Mouse (Mus musculus) neural tube, embryonic 14.5 days (tissue): ENCODE results near the gene Ctnnbl1. TPM values are rescaled to one million over a fixed set of nuclear protein-coding genes. Genes with fewer than 3 reads are reported as not detected.
A peak's percentile ranks its signal among the peaks of the same experiment; 100 is the strongest.

ENCODE experiments used
- ATAC-seq: fragments of 200-750 bp; cut with Nextera tagmentation; 2 replicates; pipeline ENCODE4 v1.8.0; 2017; ENCODE audit warnings: low read depth, mild to moderate bottlenecking, moderate TSS enrichment, moderate library complexity
- H3K27ac ChIP-seq: fragments of 300-500 bp; sonication (generic); 2 replicates; pipeline ENCODE4 v1.5.1; 2014; ENCODE audit warnings: low read depth, mild to moderate bottlenecking, control low read depth, low read length, moderate library complexity, mixed read lengths
- H3K27me3 ChIP-seq: fragments of 300-500 bp; sonication (generic); 2 replicates; pipeline ENCODE4 v1.6.1; 2014; ENCODE audit warnings: low read length; ENCODE audit not compliant: control insufficient read depth, insufficient read depth
- H3K36me3 ChIP-seq: fragments of 300-500 bp; sonication (generic); 2 replicates; pipeline ENCODE4 v1.6.1; 2014; ENCODE audit warnings: low read length, mixed read lengths; ENCODE audit not compliant: control insufficient read depth, insufficient read depth
- H3K4me1 ChIP-seq: fragments of 300-500 bp; sonication (generic); 2 replicates; pipeline ENCODE4 v1.6.1; 2014; ENCODE audit warnings: low read length; ENCODE audit not compliant: control insufficient read depth, insufficient read depth
- H3K4me2 ChIP-seq: fragments of 300-500 bp; sonication (generic); 2 replicates; pipeline ENCODE4 v1.6.1; 2014; ENCODE audit warnings: mild to moderate bottlenecking, low read depth, low read length, control low read depth
- H3K4me3 ChIP-seq: fragments of 300-500 bp; sonication (generic); 2 replicates; pipeline ENCODE4 v1.5.1; 2014; ENCODE audit warnings: low read depth, low read length, control low read depth, mixed read lengths
- H3K9ac ChIP-seq: fragments of 300-500 bp; sonication (generic); replicated peaks from 2 replicates; pipeline ENCODE4 v1.6.1; 2014; ENCODE audit warnings: low read depth, mild to moderate bottlenecking, control low read depth, low read length, mixed read lengths
- H3K9me3 ChIP-seq: fragments of 300-500 bp; sonication (generic); 2 replicates; pipeline ENCODE4 v1.6.1; 2016; ENCODE audit warnings: low read length; ENCODE audit not compliant: control insufficient read depth
- WGBS: fragments of 180-500 bp; shearing (Covaris S2); extraction: QIAGEN DNeasy Blood & Tissue Kit; methylation state at CpG from one replicate; pipeline ENCODE4 v1.1.7; 2014; 5-methylcytosine and 5-hydroxymethylcytosine counted together
- polyA plus RNA-seq: library from polyadenylated mRNA; unstranded; fragments of >200 nt; fragmentation: Nextera tagmentation; extraction: Ambion mirVana; gene quantifications from 2 replicates; pipeline ENCODE4 v1.2.1, GENCODE M21; 2014

The Ctnnbl1 gene
- polyA plus RNA-seq, 1 experiment from 2014 or later: 59.4 TPM

GRCm38 (mm10) chr2:157799533-157799932 lies 62.3 kb downstream of the Ctnnbl1 start:
- 94% methylated on average over 9 of the region's 9 CpGs for WGBS
- Histone ChIP-seq H3K27me3 (no peaks in the 10 kb centered on the region), H3K9me3 (no peaks in the 10 kb centered on the region), H3K9ac (no peak overlapping the region), H3K4me1 (peaks cover 29% of the 10 kb centered on the region), H3K36me3 (no peaks in the 10 kb centered on the region), H3K27ac (no peak overlapping the region), H3K4me2 (no peak overlapping the region), H3K4me3 (no peak overlapping the region)
- no peak for ATAC-seq

DNA sequence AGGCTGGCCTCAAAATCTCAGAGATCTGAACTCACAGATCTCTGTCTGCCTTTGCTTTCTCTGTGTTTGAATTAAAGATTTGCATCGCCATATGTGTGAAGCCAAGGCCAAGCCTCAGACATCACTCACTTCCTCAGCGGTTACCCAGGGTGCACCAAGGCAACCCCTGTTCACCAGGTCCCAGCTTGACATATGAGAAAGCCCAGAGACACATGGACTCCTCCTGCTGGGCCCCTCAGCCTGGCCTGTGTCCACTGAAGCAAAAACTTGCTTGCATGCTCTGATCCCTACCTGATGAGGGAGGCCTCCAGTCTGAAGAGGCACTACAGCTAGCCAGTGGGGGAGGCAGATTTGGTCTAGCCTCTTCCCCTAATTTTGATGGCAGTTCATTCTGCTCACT lies 63.1 kb downstream of the Ctnnbl1 start:
- Histone ChIP-seq H3K4me2 (no peak overlapping the region), H3K36me3 (no peaks in the 10 kb centered on the region), H3K27me3 (no peaks in the 10 kb centered on the region), H3K27ac (peak overlapping the region; percentile 95), H3K4me1 (peaks cover 35% of the 10 kb centered on the region), H3K9me3 (no peaks in the 10 kb centered on the region), H3K9ac (no peak overlapping the region), H3K4me3 (no peak overlapping the region)
- ATAC-seq: no peak
- WGBS: 93% methylated on average over 2 of the region's 2 CpGs

DNA sequence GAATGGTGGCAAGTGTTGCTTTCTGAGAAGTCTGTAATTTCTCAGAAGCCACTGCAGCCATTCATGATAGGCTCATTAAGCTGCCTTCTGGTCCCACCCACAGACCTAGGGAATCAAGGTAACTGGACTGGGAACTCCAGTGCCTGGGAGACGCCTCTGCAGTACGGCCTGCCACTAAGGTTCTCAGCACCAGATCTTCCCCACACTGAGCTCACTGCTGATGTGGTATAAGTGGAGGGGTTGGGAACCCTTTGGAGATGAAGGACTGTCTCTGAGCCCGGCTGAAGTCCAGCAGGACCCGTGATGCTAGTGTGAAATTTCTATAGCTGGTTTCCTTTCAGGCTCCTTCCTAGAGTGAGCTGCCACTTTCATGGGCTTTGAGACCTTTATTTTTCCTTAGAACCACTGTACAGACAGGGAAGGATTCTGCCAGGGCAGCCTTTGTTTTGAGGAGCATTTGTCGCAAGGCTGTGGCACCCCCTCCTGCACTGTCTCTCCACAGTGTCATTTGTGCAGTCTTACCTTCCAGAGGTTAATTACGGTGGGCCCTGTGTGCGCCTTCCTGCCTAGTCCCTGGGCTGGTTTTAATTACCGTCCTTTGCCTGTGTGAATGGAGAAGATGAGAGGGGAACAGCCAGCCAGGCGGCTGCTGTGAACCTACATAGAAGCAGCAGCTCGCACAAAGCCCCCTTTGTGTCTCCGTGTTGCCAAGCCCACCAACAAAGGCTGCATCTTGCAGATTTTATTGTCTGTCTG lies 63.7 kb downstream of the Ctnnbl1 start:
- no peaks in the 10 kb centered on the region for H3K9me3 ChIP-seq
- H3K27me3 ChIP-seq: no peaks in the 10 kb centered on the region
- peaks cover 35% of the 10 kb centered on the region for H3K4me1 ChIP-seq
- 9% methylated on average over 11 of the region's 11 CpGs for WGBS
- peak overlapping the region; percentile 95 for H3K27ac ChIP-seq
- H3K9ac ChIP-seq: peak overlapping the region; percentile 53
- H3K4me2 ChIP-seq: peak overlapping the region; percentile 16; the same call in 1 of the 2 replicates
- H3K36me3 ChIP-seq: no peaks in the 10 kb centered on the region
- no peak overlapping the region for H3K4me3 ChIP-seq
- ATAC-seq: peak; percentile 80

DNA sequence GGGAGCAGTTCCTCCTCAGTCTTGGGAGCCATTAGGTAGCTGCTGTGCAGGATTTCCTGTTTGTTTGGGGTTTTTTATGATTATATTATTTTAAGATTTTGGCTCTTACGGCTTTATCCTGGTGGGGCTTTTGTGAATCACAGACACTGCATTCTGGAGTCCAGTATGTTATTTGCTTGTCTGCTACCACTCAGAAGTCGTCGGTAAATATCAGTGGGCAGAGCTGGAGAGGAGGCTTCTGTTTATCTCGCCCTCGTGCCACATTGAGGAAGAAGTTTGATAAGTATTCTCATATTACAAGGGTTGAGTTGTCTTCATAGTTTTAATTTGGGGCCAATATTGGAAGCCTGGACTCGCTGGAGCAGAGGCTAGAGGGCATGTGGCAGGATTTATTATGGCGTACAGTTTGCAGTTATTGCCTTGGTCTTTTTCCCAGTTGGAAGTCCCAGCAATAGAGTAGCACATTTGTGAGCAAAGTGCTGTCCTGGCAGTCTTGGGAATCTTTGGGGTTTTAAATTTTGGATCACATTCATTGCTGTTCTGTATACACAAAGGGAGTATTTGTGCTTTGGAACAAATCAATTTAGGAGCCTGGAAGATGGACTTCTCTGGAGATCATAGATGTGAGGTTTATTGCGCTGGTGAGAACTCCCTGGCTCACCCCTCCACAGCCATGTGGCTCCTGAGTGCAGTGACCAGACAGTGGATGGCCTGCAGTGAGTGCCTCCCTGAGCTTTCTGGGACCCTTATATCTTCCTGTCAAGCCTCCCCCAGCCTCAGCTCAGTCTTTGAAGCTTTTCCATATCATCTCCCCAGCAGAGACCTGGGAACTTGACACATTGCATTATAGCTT lies 64.5 kb downstream of the Ctnnbl1 start:
- H3K4me1 ChIP-seq: peaks cover 35% of the 10 kb centered on the region

DNA sequence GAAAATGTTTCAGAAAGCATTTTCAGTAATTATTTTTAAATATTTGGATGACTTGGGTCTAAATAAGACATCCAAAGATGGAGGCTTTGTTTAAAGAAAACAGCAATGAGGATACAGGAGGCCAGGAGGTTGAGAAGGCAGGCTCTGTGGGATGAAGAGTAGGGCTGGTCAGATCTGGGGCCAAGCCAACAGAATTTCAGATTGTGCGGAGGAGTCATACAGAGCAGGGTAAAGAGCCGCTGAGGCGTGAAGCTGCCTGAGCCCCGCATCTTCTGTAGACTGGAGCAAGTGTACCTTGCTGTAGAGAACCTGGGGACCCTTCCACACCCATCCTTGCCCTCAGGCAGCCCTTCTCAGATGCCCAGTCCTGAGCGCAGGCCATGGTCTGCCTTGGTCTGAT lies 65.5 kb downstream of the Ctnnbl1 start:
- Histone ChIP-seq H3K9ac (no peak overlapping the region), H3K36me3 (no peaks in the 10 kb centered on the region), H3K9me3 (no peaks in the 10 kb centered on the region), H3K27ac (peak overlapping the region; percentile 95), H3K4me2 (no peak overlapping the region), H3K27me3 (no peaks in the 10 kb centered on the region), H3K4me1 (peaks cover 41% of the 10 kb centered on the region), H3K4me3 (no peak overlapping the region)
- ATAC-seq: no peak
- WGBS: 84% methylated on average over 5 of the region's 5 CpGs

More for the DNA sequence above, 64.5 kb downstream of the Ctnnbl1 start:
- ATAC-seq: peak; percentile 41
- H3K27ac ChIP-seq: peak overlapping the region; percentile 95
- peak overlapping the region; percentile 19; the same call in 1 of the 2 replicates for H3K4me2 ChIP-seq
- 6% methylated on average over 8 of the region's 8 CpGs for WGBS
- H3K4me3 ChIP-seq: no peak overlapping the region
- H3K9me3 ChIP-seq: no peaks in the 10 kb centered on the region
- peak overlapping the region; percentile 53 for H3K9ac ChIP-seq
- H3K27me3 ChIP-seq: no peaks in the 10 kb centered on the region
- H3K36me3 ChIP-seq: no peaks in the 10 kb centered on the region

- no peak overlapping the region for H3K9ac ChIP-seq
- no peak overlapping the region for H3K27ac ChIP-seq
- no peak overlapping the region for H3K4me2 ChIP-seq
- H3K36me3 ChIP-seq: no peaks in the 10 kb centered on the region
- no peaks in the 10 kb centered on the region for H3K9me3 ChIP-seq
- H3K4me3 ChIP-seq: no peak overlapping the region
- 68% methylated on average over 3 of the region's 3 CpGs for WGBS
- no peaks in the 10 kb centered on the region for H3K27me3 ChIP-seq
- ATAC-seq: no peak
- peaks cover 48% of the 10 kb centered on the region for H3K4me1 ChIP-seq
Measured at GRCm38 (mm10) chr2:157804388-157804787, 67.2 kb downstream of the Ctnnbl1 start.

DNA sequence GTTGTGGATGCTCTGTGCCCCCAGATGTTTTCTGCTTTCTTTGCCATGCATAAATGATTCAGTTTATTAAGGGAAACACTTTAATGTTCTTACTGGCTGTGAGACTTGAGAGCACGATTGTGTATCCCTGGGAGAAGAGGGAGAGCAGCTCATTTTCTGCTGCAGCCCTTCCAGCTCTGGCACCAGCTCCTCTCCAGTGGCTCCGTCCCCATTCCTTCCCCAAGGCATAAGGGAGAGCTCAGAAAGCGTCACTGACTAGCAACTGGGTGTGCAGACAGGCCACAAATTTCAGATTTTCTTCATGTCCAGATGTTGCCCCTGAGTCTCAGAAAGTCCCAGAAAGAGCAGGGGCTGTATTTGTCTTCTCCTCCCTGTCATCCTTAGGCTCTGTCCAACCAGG lies 67.9 kb downstream of the Ctnnbl1 start:
- Histone ChIP-seq H3K4me3 (no peak overlapping the region), H3K9me3 (no peaks in the 10 kb centered on the region), H3K27ac (0 out of 2 replicates have a peak overlapping the region, but pooled peaks have one; percentile 17), H3K4me1 (peaks cover 48% of the 10 kb centered on the region), H3K4me2 (no peak overlapping the region), H3K9ac (no peak overlapping the region), H3K27me3 (no peaks in the 10 kb centered on the region), H3K36me3 (no peaks in the 10 kb centered on the region)
- 47% methylated on average over 3 of the region's 3 CpGs for WGBS
- no peak for ATAC-seq

GRCm38 (mm10) chr2:157807076-157807475 lies 69.9 kb downstream of the Ctnnbl1 start:
- no peaks in the 10 kb centered on the region for H3K36me3 ChIP-seq
- H3K27ac ChIP-seq: peak overlapping the region; percentile 46
- no peak overlapping the region for H3K4me3 ChIP-seq
- H3K9ac ChIP-seq: 0 out of 2 replicates have a peak overlapping the region, but pooled peaks have one; percentile 7
- WGBS: 66% methylated on average over 4 of the region's 4 CpGs
- no peak for ATAC-seq
- no peaks in the 10 kb centered on the region for H3K27me3 ChIP-seq
- H3K4me1 ChIP-seq: peaks cover 30% of the 10 kb centered on the region
- no peak overlapping the region for H3K4me2 ChIP-seq
- H3K9me3 ChIP-seq: no peaks in the 10 kb centered on the region
